Mouse (Mus musculus): ENCODE data around the gene Polr1a. TPM values are rescaled to one million over a fixed set of nuclear protein-coding genes. Genes with fewer than 3 reads are reported as not detected.

The Polr1a gene
- total RNA-seq, 4 experiments from 2014 or later = 31.5 to 41.4 (median 35.3) TPM

DNA sequence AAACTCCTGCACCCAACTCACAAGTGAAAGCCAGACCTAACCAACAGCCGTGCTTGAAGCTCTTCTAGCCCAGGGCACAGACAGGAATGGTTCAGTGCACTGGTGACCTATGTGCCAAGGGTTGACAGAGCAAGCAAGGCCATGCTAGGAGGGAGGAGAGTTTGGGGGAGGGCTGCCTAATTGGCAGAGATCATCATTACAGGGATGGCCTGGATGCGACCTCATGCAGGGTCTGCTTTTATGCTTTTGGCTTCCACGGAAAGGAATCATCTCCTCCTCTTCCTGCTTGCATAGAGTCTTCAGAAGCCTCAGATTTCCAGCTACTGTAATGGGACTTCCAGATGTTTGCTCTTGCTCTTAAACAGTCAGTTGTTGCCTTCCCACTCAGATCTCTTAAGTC, 40.9 kb downstream of the Polr1a start:
- DNase-seq (ENCODE audit: low spot score in 2 of 2) = no peak

DNA sequence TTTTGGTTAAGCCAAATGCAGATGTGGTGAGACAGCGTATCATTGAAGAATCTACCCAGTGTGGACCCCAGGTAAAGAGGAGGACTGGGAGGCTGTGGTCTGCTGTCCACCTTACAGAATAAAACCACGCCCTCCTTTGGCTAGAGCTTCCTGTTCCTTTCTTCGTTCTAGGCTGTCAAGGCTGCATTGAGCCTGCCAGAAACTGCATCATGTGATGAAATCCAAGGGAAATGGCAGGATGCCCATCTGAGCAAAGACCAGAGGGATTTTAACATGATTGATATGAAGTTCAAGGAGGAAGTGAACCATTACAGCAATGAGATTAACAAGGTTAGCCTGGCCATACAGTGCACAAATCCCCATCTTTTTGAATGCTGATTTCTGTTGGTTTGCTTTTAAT, 41.7 kb downstream of the Polr1a start:
- no peak for DNase-seq (ENCODE audit: low spot score in 2 of 2)

DNA sequence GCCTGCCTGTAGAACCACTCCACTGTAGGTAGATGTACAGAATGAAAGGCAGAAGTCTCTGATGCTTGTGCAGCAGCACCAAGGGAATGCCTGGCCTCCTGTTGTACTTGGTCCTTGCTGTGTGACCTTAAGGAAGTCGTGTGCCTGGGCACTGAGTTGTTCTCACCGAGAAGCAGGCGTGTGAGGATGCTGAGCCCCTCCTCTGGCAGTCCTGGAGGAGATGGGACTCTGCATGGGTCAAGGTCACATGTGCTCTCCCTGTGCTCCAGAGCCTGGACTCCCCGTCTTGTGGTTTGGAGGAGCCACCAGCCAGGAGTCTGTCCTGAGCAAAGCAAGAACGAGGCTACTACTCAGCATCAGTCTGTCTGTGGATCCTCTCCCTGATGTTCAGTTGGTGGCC, 42.3 kb downstream of the Polr1a start:
- no peak for DNase-seq (ENCODE audit: low spot score in 2 of 2)

DNA sequence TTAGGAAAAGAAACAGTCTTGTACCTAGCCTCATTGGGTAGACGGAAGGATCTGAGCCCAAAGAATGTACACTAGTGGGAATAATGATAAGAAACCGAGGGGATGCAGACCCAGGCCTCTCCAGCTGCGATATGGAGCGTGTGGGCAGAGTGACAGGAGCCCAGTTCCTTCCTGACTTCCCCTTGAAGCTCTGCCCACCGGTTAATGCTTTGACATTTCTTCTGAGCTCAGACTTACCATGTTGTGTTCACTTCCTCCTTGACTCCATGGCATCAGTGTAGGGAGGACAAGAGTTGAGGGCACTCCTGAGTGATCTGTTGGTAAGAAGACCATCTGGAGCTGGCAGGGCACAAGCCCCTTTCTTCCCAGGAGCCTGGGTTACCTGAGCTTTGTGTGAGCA, 53.3 kb downstream of the Polr1a start:
- DNase-seq (ENCODE audit: low spot score in 2 of 2) = no peak

DNA sequence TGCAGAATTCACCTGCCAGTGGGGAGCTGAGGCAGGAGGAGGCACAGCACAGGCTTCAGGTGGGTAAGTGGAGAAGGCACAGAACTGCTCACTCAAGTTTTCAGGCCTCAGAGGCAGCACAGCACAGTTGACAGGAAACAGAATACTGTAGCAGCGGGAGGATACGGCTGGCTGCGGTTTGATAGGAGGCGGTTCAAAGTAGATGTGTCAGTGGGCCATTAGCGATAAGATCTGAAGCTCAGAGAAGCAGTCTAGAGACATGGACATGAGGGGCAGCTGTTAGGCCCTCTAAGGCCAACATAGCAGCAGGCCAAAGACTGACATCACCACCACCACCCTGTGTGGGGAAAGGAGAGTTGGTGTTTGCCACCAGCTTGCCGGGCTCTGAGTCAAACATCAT, 53.9 kb downstream of the Polr1a start:
- DNase-seq (ENCODE audit: low spot score in 2 of 2) = no peak

DNA sequence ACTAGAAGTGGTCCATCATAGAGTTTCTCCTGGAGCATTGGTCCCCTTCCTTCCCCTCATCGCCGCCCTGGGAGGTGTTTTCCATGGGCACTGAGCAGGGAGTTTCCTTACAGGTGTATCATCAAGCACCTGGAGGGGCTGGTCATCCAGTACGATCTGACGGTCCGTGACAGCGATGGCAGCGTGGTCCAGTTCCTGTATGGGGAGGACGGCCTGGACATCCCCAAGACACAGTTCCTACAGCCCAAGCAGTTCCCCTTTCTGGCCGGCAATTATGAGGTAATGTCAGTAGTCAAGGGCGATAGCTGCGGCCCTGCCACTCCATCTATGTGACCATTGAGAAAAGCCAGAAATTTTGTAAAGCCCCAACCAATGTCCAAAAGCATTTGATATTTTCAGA, 54.7 kb downstream of the Polr1a start:
- no peak for DNase-seq (ENCODE audit: low spot score in 2 of 2)

DNA sequence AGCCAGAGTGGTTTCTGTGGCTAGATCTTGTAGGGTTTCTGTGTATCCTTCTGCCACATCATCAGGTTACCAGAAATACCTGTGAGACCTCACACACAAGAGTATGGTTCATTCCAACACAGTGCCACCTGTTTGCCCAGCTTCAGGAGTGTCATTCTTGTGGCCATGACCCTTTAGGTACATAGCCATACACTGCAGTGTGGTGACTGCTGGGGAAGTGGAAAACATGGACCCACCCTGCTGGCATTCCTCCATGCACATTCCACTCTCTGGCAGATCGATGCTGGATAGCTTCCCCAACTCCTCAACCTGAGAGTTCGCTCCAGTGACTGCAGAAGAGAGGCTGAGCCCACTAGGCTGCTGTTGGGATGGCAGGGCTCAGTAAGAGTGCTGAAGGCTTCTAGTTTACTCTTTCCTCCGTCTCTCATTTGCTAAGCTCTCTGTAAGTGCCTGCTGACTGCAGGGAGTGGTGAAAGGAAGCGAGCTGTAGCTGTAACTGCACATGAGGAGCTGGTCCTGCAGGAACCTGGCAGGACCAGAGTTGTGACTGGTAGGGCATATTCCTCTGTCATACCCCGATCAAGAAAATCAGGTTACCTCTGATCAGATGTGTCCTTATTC, 57.9 kb downstream of the Polr1a start:
- no peak for DNase-seq (ENCODE audit: low spot score in 2 of 2)

DNA sequence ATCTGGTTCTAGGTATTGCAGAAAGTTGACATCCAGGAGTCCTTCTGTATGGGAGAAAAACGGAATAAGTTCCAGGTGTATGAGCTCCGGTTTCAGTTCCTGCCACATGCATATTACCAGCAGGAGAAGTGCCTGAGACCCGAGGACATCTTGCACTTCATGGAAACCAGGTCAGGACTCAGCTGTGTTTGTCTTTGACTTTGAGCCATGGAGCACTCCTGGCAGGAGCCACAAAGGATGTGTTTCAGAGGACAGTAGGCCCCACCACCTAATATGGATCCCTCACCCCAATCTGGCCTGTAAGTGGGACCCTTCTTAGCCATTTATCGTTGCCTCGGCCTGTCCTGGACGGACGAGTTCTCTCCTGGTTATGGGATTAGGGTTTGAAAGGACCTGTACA, 59.0 kb downstream of the Polr1a start:
- DNase-seq (ENCODE audit: low spot score in 2 of 2) = no peak

DNA sequence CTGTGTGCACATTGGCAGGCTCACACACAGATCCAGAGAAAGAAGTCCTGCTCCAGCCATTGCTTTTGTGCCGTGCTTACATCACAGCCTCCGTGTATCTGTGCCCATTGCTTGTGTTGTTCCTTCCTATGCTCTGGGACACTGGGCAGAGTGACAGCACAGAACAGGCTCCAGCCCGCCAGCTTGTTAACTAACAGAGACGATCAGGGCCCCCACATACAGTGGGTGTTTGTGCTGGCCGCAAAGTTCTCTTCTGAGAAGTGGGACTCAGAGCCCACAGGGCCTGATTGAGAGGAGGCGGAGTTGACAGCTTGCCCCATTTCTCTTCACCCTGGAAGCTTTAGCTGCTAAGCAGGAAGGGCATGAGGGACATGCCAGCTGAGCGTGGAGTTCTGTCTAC, 60.6 kb downstream of the Polr1a start:
- DNase-seq (ENCODE audit: low spot score in 2 of 2) = peak; percentile 76 to 77

DNA sequence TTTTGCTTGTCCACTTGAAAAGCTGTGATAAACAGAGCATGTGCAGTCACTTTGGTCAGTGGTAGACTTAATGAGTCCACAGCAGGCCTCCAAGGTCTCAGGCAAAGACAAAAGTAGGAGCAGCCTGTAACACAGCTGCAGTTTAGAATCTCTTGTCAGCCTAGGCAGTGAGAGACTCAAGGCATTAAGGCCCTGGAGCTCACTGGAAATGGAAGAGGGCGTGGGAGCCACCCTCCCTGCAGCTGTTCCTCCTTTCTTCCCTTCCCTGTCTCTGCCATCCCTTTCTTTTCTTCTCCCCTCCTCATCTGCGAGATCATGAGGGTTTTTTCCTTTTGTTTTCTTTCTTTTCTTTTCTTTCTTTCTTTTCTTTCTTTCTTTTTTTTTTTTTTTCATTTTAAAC, 61.3 kb downstream of the Polr1a start:
- DNase-seq (ENCODE audit: low spot score in 2 of 2) = no peak

DNA sequence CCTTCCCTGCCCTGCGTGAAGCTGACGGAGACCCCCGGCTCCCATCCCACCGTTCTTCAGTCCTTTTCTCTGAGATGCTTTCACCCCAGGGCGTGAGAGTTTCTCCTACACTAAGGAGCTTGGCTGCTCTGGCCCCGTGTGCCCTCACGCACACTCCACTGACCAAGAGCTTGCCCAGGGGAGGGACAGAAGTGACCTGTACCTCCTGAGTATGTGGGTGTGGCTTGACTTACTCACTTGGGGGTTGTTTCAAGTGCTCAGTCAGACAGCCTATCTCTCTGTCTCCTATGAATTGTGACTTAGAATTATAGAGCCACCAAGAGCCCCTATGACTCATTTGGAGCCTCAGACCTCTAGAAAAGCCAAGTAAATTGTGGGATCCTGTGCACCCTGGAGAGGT, 67.7 kb downstream of the Polr1a start:
- DNase-seq (ENCODE audit: low spot score in 2 of 2) = no peak

DNA sequence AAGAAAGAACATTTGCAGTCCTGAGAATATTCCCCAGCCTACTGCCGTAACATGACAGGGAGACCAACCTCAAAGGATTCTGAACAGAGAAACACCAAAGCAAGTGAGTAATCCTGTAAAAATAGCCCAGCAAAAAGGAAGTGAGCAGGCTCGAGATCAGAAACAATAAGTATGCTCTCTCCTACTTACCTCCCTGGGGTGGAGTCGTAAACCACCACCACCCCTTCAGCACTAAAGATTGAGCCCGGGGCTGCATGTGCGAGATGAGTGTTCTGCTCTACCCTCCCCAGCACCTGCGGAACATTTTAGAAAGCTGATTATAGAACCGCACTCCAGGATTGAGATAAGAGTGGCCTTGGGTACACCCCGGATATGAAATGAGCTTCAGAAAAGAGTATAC, 71.3 kb downstream of the Polr1a start:
- no peak for DNase-seq (ENCODE audit: low spot score in 2 of 2)

DNA sequence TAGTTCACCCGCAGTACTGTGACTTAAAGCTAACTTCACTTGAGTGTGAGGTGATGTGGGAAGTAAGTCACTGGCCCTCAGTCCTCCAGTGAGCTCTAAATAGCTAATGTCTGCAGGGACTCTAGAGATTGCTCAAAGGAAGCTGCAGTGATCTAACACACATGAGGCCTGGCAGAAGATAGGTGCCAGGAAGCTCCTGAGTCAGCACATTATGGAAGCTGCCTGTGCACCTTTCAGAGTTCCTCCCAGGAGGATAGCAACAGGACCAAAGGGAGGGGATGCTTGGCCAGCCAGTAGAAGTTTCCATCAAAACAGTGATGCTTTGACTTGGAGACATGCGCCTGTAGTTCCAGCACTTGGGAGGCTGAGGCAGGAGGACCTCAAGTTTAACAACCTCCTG, 71.7 kb downstream of the Polr1a start:
- DNase-seq (ENCODE audit: low spot score in 2 of 2) = no peak

DNA sequence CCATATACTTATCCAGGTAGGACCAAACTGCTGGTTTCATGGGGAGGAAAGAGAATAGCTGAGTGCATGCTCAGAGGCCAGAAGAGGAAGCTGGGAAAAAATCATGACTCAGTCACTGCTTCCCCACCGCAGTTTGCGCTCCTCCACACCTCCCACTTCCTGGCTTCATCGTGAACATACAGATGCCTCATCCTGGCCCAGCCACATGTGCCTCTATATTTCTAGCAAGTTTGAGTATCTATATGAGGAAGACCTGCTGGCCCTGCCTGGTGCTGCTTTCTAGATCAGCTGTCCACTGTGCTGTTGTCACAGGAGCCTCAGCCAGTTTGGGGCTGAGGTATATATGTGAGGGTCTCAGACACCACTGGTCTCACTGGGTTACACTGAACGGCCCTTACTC, 72.6 kb downstream of the Polr1a start:
- peak; percentile 46 to 48 for DNase-seq (ENCODE audit: low spot score in 2 of 2)

DNA sequence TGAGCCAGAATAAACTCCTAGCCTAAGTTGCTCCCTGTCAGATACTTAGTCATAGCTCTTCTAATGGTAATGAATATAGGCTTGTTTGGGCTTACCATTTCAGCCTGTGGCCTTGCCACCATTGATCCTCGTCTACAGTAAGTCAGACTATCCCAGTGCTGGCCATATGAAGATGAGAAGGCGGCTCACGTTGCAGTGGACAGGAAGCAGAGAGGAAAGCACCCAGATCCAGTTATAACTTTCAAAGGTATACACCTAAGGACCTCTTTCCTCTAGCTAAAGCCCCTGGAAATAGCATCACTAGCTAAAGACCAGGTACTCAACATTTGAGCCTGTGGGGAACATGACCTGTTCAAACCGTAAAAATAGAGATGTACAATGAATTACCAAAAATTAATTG, 77.1 kb downstream of the Polr1a start:
- no peak for DNase-seq (ENCODE audit: low spot score in 2 of 2)

DNA sequence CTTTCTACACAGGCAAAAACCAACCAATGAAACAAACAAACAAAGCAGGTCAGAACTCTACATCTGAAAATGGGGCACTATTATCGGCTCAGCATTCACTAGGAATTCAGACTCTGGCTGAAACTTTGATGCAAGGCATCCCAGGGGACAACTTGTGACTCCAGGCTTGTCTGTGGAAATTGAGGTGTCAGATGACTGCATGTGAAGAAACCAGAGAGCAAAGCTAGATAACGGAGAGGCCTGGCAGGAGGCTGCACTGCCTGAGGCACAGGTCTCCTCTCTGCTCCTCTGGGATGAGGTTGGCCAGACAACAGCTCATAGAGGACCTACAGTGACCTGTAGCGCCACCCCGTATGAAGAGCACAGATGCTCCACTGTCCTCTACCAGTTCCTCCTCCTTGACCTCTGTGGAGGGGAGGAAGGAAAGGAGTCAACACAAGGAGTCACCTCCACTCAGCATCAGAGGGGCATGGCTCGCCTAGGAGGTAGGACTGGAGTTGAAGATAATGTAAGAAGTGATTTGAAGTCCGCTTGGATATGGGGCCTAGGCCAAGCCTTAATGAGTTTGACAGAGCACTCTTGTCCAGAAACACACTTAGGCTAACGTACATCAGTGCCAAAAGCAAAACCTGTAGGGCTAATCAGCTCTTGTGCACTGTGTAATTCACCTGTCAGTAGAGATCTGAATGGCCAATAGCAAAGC, 78.8 kb downstream of the Polr1a start:
- no peak for DNase-seq (ENCODE audit: low spot score in 2 of 2)

DNA sequence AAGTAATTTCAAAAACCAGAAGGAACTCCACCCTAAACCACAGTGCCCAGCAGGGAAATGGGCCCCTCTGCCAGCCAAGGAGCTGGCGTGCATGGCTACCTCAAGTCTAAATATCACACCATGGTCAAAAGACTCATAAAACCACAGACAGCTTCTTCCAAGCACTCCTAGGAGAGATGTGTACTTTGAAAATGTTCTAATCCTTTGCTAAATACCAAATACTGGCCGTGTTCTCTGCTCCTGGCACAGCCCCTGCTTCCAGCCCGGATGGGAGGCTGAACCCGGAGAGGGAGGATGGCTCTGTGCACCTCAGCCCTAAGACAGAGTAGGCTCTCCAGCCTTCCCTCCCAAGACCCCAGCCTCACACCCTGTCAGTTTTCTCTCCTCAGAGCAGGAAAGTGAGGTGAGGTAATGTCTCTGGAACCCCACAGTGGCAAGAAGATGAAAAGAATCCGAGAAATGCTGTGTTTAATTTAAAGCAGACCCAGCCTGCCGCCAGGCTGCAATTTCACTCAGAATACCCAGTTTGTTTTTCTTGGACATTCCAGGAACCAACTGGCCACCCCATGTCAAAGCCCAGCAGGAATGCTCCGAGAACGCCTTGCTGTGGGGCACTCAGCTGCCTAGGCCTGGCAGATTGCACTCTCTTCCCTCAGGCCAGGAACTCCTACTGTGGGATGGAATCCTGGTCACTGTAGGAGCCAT, 80.9 kb downstream of the Polr1a start:
- DNase-seq (ENCODE audit: low spot score in 2 of 2) = no peak

DNA sequence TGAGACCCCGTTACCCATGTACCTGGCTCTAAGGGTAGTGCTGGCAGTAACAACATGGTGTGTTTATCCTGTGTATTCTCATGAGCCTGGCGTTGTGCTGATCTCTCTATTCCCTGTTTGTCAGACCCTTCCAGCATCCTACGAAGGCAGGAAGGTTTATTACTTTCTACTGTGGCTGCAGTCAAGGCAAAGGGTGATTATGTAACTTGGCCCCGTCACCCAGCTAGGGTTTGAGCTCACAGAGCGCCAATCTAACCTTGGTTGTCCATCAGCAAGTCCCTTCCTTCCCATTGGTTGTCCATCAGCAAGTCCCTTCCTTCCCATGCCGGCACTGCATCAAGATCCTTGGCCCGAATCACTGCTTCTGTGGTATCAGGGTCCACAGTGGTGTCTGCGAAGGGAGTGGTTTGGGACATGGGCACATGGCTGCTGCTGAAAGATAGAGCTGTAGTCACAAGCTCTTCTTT, 81.6 kb downstream of the Polr1a start:
- no peak for DNase-seq (ENCODE audit: low spot score in 2 of 2)

DNA sequence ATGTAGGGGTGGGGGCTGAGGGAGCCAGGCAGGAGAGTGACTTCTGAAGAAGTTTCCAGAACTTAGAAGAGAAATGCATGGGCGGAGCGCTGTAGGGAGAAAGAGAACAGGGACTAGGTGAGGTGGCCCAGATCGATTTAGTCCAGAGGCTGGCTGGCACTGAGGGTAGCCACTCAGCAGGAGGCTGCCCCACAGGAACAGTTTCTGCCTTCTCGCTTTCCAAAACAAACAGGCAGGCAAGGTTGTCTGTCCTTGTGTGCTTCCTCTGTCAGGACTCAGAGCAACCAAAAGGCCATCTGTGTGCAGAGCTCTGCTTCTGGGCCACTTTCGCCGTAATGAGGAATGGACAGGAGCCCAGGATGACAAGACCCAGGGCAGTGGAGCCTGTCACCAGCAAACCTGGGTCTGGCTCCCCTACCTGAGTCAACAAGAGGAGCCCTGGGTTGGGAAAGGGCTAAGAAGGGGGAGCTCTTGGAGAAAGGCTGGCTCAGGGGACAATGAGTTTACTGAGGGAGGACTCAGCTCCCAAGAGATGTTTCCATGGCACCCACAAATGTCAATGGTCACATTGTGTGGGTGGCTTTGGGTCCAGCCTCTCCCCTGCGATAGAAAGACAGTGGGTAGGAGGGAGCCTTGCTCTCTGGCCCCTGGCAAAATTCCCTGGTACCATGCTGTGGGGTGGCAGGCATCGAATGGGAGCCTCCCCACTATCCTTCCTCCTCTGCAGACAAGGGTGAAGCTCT, 82.5 kb downstream of the Polr1a start:
- DNase-seq (ENCODE audit: low spot score in 2 of 2) = peak; percentile 48 to 67

DNA sequence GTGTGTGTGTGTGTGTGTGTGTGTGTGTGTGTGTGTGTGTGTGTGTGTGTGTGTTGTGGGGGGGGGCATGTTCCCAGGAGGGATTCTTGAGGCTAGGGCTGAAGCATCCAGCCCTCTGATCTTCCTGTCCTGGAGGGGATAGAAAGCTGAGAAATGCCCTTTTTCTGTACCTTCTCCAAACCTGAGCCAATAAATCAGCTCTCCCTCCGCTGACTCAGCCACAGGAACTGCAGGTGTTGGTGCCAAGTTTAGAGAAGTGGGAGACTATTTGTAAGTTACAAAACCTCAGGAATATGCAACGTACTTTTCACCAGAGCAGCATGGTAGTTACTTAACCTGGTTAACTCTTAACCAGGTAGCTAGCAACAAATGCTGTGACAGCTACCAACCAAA, 83.1 kb downstream of the Polr1a start:
- DNase-seq (ENCODE audit: low spot score in 2 of 2) = no peak

DNA sequence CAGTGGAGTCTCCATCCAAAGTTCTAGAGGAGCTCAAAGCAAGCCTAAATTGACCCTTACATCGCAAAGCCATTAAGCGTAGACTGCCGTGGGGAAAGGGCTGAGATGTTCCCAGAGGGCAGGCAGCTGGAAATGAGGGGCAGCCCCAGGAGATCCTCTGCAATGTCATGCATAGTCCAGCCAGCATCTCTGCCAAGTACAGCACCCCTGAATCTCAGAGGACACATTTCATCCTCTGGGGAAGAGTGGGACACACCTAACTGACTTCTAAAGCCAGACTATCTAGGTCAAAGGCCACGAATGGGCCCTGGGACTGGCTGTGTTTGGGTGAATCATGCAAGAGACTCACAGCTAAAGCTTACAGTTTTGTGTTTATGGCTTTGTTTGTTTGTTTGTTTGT, 85.2 kb downstream of the Polr1a start:
- DNase-seq (ENCODE audit: low spot score in 2 of 2) = no peak

DNA sequence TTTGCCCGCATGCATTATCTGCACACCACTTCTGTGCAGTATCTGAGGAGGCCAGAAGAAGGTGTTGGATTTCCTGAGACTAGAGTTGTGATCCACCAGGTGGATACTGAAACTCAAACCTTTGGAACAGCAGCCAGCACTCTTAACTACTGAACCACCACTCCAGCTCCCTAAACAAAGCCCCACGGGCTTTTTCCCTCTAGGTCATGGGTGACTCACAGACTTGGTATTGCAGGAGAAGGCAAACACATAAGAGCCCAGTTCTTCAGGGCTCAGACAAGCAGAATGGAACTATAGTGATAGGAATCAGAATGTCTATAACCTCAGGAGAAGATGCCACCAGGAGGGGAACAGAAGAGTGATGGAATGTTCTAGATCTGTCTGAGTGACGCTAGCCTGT, 86.2 kb downstream of the Polr1a start:
- DNase-seq (ENCODE audit: low spot score in 2 of 2) = no peak
